ENCODE assay signal across 17 mouse cellular contexts in the genomic region with DNA sequence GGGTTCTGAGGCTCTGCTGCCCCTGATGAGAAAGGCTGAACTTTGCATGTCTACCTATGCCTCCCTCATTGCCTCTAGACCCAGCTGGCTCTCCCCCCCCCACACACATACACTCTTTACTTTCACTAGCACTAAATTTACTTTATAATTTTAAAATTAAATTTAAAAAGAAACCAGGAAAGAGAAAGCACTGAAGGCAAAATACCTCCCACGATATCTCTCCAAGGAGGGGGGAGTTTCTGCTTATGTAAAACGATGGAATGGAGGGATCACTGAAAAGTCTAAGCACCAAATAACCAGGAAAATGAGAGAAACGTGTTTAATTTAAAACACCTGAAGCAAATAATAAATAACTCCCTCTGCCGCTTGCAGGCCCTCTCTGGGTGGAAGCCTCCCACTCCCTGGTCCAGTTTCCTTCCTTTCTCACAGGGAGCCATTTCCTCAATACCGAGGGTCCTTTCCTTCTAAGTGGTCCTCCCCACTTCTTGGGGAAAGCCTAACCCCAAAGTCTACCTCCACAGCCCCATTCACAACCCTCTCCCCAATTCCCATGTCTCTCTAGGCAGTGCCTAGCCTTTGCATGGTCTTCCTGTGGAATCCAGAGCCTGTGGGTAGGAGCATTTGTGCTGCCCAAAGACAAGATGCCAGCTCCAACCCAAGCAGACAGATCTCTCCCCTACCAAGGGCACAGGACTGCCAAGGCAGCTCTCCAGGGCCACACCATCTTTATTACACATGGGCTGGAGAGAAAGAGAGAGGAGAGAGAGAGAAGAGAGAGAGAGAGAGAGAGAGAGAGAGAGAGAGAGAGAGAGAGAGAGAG. TPM values are rescaled to one million over a fixed set of nuclear protein-coding genes. Genes with fewer than 3 reads are reported as not detected.
DNase-seq lines count a peak whose midpoint lies in the region; ATAC-seq and TF ChIP-seq lines count a peak whose summit lies in the region.
"Had no signal": no experiment of that assay in that cellular context is flagged by ENCODE, and none has a peak within 500 bp of the region (broad histone marks: within the 10 kb centered on the region; RNA-seq: fewer than 3 reads in every experiment).

No protein-coding gene starts in this region.

- no peak for TF ChIP-seq CTCF in cortical plate, adult 2 months (IDR thresholded peaks at IDR 0.05; ENCODE audit: extremely low read depth, insufficient read depth, low read length)

- no peak for ATAC-seq in forebrain, embryonic 13.5 days
- ATAC-seq in forebrain, embryonic 12.5 days (ENCODE audit: low FRiP score), result no peak
- no peak for ATAC-seq in limb, embryonic 12.5 days (ENCODE audit: insufficient number of reproducible peaks, insufficient read depth, low FRiP score, low TSS enrichment, low read depth)
- no peak for ATAC-seq in erythroid progenitor cell, adult 5-6 weeks (replicated peaks; ENCODE audit: low FRiP score, poor library complexity, severe bottlenecking)
- ATAC-seq: intestine, postnatal 0 days had no signal

- H3K4me2 ChIP-seq in forebrain, embryonic 13.5 days, result peak overlapping the region; percentile 56
- H3K4me2 ChIP-seq in forebrain, embryonic 12.5 days, result no peak overlapping the region
- H3K4me2 ChIP-seq in limb, embryonic 12.5 days, result peak overlapping the region; percentile 3
- H3K4me2 ChIP-seq: heart, embryonic 15.5 days; lung, embryonic 15.5 days; neural tube, embryonic 12.5 days had no signal

- H3K4me3 ChIP-seq in forebrain, embryonic 13.5 days, result no peak overlapping the region
- no peak overlapping the region for H3K4me3 ChIP-seq in forebrain, embryonic 12.5 days (replicated peaks)
- no peak overlapping the region for H3K4me3 ChIP-seq in cortical plate, adult 2 months (ENCODE audit: insufficient read depth, low read length)
- no peak overlapping the region for H3K4me3 ChIP-seq in limb, embryonic 12.5 days (replicated peaks)
- H3K4me3 ChIP-seq: erythroblast, embryonic 14.5 days; heart, embryonic 15.5 days; lung, embryonic 15.5 days; neural tube, embryonic 12.5 days had no signal

- 13% methylated on average over 5 of the region's 5 CpGs for WGBS in forebrain, embryonic 13.5 days
- WGBS in forebrain, embryonic 12.5 days, result 3% methylated on average over 5 of the region's 5 CpGs
- 4% methylated on average over 5 of the region's 5 CpGs for WGBS in limb, embryonic 12.5 days

- no peaks in the 10 kb centered on the region for H3K36me3 ChIP-seq in forebrain, embryonic 13.5 days (ENCODE audit: poor library complexity, severe bottlenecking)
- H3K36me3 ChIP-seq in forebrain, embryonic 12.5 days (replicated peaks), result no peaks in the 10 kb centered on the region
- peaks cover 3% of the 10 kb centered on the region; the same call in 1 of the 2 replicates for H3K36me3 ChIP-seq in limb, embryonic 12.5 days
- H3K36me3 ChIP-seq: heart, embryonic 15.5 days; lung, embryonic 15.5 days; neural tube, embryonic 12.5 days had no signal

- peak overlapping the region; percentile 66 for H3K9ac ChIP-seq in forebrain, embryonic 13.5 days
- H3K9ac ChIP-seq in forebrain, embryonic 12.5 days, result no peak overlapping the region
- no peak overlapping the region for H3K9ac ChIP-seq in limb, embryonic 12.5 days (replicated peaks)
- H3K9ac ChIP-seq: heart, embryonic 15.5 days; lung, embryonic 15.5 days; neural tube, embryonic 12.5 days had no signal

- H3K4me1 ChIP-seq in forebrain, embryonic 13.5 days, result peaks cover 91% of the 10 kb centered on the region
- H3K4me1 ChIP-seq in forebrain, embryonic 12.5 days, result peaks cover 53% of the 10 kb centered on the region
- peaks cover 20% of the 10 kb centered on the region for H3K4me1 ChIP-seq in cortical plate, adult 2 months (ENCODE audit: control insufficient read depth, insufficient read depth, low read length)
- H3K4me1 ChIP-seq in limb, embryonic 12.5 days (replicated peaks), result peaks cover 87% of the 10 kb centered on the region

- H3K27ac ChIP-seq in forebrain, embryonic 13.5 days, result peak overlapping the region; percentile 97
- H3K27ac ChIP-seq in forebrain, embryonic 12.5 days, result no peak overlapping the region
- H3K27ac ChIP-seq in cortical plate, adult 2 months (ENCODE audit: insufficient read depth, low read length), result peak overlapping the region; percentile 97
- H3K27ac ChIP-seq in limb, embryonic 12.5 days, result peak overlapping the region; percentile 36; the same call in 1 of the 2 replicates
- H3K27ac ChIP-seq: heart, embryonic 15.5 days; lung, embryonic 15.5 days; neural tube, embryonic 12.5 days had no signal

- no peak for TF ChIP-seq POLR2A in cortical plate, adult 2 months (IDR thresholded peaks at IDR 0.05; ENCODE audit: extremely low read depth, insufficient read depth, low read length)

- peaks cover 97% of the 10 kb centered on the region for H3K27me3 ChIP-seq in forebrain, embryonic 13.5 days
- H3K27me3 ChIP-seq in forebrain, embryonic 12.5 days, result peaks cover 100% of the 10 kb centered on the region
- H3K27me3 ChIP-seq in limb, embryonic 12.5 days, result peaks cover 99% of the 10 kb centered on the region

- DNase-seq in Muller cell, postnatal 12 days (ENCODE audit: inconsistent ontology term), result peak; percentile 51
- DNase-seq in frontal cortex, adult 2 months (ENCODE audit: extremely low spot score in 1 of 2, low spot score in 1 of 2), result no peak
- DNase-seq in thymus, postnatal 4 days, result no peak
- DNase-seq: gastrocnemius, postnatal 25 days; liver; right cerebral cortex, postnatal 14 days; thymus, postnatal 25 days had no signal

- H3K9me3 ChIP-seq in forebrain, embryonic 13.5 days (replicated peaks), result no peaks in the 10 kb centered on the region
- no peaks in the 10 kb centered on the region for H3K9me3 ChIP-seq in forebrain, embryonic 12.5 days
- no peaks in the 10 kb centered on the region for H3K9me3 ChIP-seq in limb, embryonic 12.5 days
- H3K9me3 ChIP-seq: heart, embryonic 15.5 days; lung, embryonic 15.5 days; neural tube, embryonic 12.5 days had no signal

RNA-seq across cellular contexts. Expression of gene Nfix, which starts 18.2 kb away (rescaled TPM):
- polyA plus RNA-seq in forebrain, embryonic 13.5 days (2015; fragmentation: Nextera tagmentation; extraction: Ambion mirVana), result 127 and 145 TPM in 2 replicates
- polyA plus RNA-seq in forebrain, embryonic 12.5 days (2016; fragmentation: Nextera tagmentation; extraction: Ambion mirVana), result 31.9 and 33.2 TPM in 2 replicates
- polyA plus RNA-seq in cortical plate, adult 2 months (2012; rRNA removed), result 82.8 and 89.1 TPM in 2 replicates
- 14.5 and 18.1 TPM in 2 replicates for polyA plus RNA-seq in limb, embryonic 12.5 days (2016; fragmentation: Nextera tagmentation; extraction: Ambion mirVana)
- 53.7 and 76.0 TPM in 2 replicates for total RNA-seq in erythroid progenitor cell, adult 5-6 weeks (2015; ENCODE audit: low replicate concordance)
- total RNA-seq in erythroid progenitor cell, adult 5-6 weeks (2017; ENCODE audit: low replicate concordance), result 33.6 and 36.8 TPM in 2 replicates
- polyA plus RNA-seq in frontal cortex, adult 2 months (2012; rRNA removed), result 51.3 and 61.3 TPM in 2 replicates

RNA-seq across cellular contexts. Expression of gene Dand5, which starts 40.7 kb away (rescaled TPM):
- polyA plus RNA-seq in forebrain, embryonic 13.5 days (2015; fragmentation: Nextera tagmentation; extraction: Ambion mirVana), result 7.3 and 8.2 TPM in 2 replicates
- 5.3 and 5.6 TPM in 2 replicates for polyA plus RNA-seq in forebrain, embryonic 12.5 days (2016; fragmentation: Nextera tagmentation; extraction: Ambion mirVana)
- 14.9 and 16.0 TPM in 2 replicates for polyA plus RNA-seq in cortical plate, adult 2 months (2012; rRNA removed)
- polyA plus RNA-seq in limb, embryonic 12.5 days (2016; fragmentation: Nextera tagmentation; extraction: Ambion mirVana), result 4.1 and 5.1 TPM in 2 replicates
- 2.5 and 3.8 TPM in 2 replicates for total RNA-seq in erythroid progenitor cell, adult 5-6 weeks (2015; ENCODE audit: low replicate concordance)
- total RNA-seq in erythroid progenitor cell, adult 5-6 weeks (2017; ENCODE audit: low replicate concordance), result 5.4 and 6.7 TPM in 2 replicates
- polyA plus RNA-seq in frontal cortex, adult 2 months (2012; rRNA removed), result 14.6 and 15.5 TPM in 2 replicates

RNA-seq across cellular contexts. Expression of gene Gadd45gip1, which starts 49.4 kb away (rescaled TPM):
- polyA plus RNA-seq in forebrain, embryonic 13.5 days (2015; fragmentation: Nextera tagmentation; extraction: Ambion mirVana), result 42.6 and 47.0 TPM in 2 replicates
- polyA plus RNA-seq in forebrain, embryonic 12.5 days (2016; fragmentation: Nextera tagmentation; extraction: Ambion mirVana), result 43.0 and 44.8 TPM in 2 replicates
- polyA plus RNA-seq in cortical plate, adult 2 months (2012; rRNA removed), result 26.0 and 31.2 TPM in 2 replicates
- polyA plus RNA-seq in limb, embryonic 12.5 days (2016; fragmentation: Nextera tagmentation; extraction: Ambion mirVana), result 46.5 and 48.6 TPM in 2 replicates
- 6.7 and 7.6 TPM in 2 replicates for total RNA-seq in erythroid progenitor cell, adult 5-6 weeks (2015; ENCODE audit: low replicate concordance)
- total RNA-seq in erythroid progenitor cell, adult 5-6 weeks (2017; ENCODE audit: low replicate concordance), result 11.3 and 16.4 TPM in 2 replicates
- polyA plus RNA-seq in frontal cortex, adult 2 months (2012; rRNA removed), result 28.0 and 30.9 TPM in 2 replicates

RNA-seq across cellular contexts. Expression of gene Rad23a, which starts 58.6 kb away (rescaled TPM):
- polyA plus RNA-seq in forebrain, embryonic 13.5 days (2015; fragmentation: Nextera tagmentation; extraction: Ambion mirVana), result 93.9 and 114 TPM in 2 replicates
- polyA plus RNA-seq in forebrain, embryonic 12.5 days (2016; fragmentation: Nextera tagmentation; extraction: Ambion mirVana), result 108 and 118 TPM in 2 replicates
- 84.7 and 85.9 TPM in 2 replicates for polyA plus RNA-seq in cortical plate, adult 2 months (2012; rRNA removed)
- polyA plus RNA-seq in limb, embryonic 12.5 days (2016; fragmentation: Nextera tagmentation; extraction: Ambion mirVana), result 104 and 109 TPM in 2 replicates
- 273 and 355 TPM in 2 replicates for total RNA-seq in erythroid progenitor cell, adult 5-6 weeks (2015; ENCODE audit: low replicate concordance)
- 296 and 306 TPM in 2 replicates for total RNA-seq in erythroid progenitor cell, adult 5-6 weeks (2017; ENCODE audit: low replicate concordance)
- 75.2 and 80.5 TPM in 2 replicates for polyA plus RNA-seq in frontal cortex, adult 2 months (2012; rRNA removed)

RNA-seq across cellular contexts. Expression of gene G430095P16Rik, which starts 59.1 kb away (rescaled TPM):
- polyA plus RNA-seq in forebrain, embryonic 13.5 days (2015; fragmentation: Nextera tagmentation; extraction: Ambion mirVana), result 3.7 and 3.8 TPM in 2 replicates
- 2.2 and 3.5 TPM in 2 replicates for polyA plus RNA-seq in forebrain, embryonic 12.5 days (2016; fragmentation: Nextera tagmentation; extraction: Ambion mirVana)
- polyA plus RNA-seq in cortical plate, adult 2 months (2012; rRNA removed), result 0.30 and 0.42 TPM in 2 replicates
- polyA plus RNA-seq in limb, embryonic 12.5 days (2016; fragmentation: Nextera tagmentation; extraction: Ambion mirVana), result 9.7 and 11.8 TPM in 2 replicates
- 12.2 and 21.6 TPM in 2 replicates for total RNA-seq in erythroid progenitor cell, adult 5-6 weeks (2015; ENCODE audit: low replicate concordance)
- 1.1 and 13.2 TPM in 2 replicates for total RNA-seq in erythroid progenitor cell, adult 5-6 weeks (2017; ENCODE audit: low replicate concordance)
- 0.36 TPM in 1 of 2 replicates, not detected in the other for polyA plus RNA-seq in frontal cortex, adult 2 months (2012; rRNA removed)
